Mouse (Mus musculus) liver, adult (tissue): ENCODE data around the gene Cd82.

Experiments
- GATA4 ChIP-seq: IDR thresholded peaks from 2 replicates; pipeline ENCODE4 v1.6.1; 2014; ENCODE audit warnings: mild to moderate bottlenecking, low read length; ENCODE audit not compliant: insufficient replicate concordance

Gene Cd82

DNA sequence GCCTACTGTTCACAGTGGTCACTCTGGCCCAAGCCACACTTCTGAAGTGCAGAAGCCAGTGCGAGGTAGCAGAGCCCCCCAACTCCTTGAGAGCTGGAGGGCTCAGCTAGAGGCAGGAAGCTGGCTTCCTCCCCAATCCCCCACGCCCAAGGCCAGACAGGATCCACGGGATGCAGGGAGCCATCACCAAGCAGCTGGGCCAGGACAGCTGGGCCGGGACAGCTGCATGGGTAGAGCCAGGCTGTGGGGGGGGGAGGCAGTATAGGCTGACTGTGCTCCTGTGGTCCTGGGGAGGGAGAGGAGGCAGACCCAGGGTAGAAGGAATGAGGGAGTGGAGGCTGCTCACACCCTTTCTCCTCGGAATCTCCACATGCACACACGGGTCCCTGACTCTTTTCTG lies 24.6 kb downstream of the Cd82 start:
- no peak for TF ChIP-seq GATA4

DNA sequence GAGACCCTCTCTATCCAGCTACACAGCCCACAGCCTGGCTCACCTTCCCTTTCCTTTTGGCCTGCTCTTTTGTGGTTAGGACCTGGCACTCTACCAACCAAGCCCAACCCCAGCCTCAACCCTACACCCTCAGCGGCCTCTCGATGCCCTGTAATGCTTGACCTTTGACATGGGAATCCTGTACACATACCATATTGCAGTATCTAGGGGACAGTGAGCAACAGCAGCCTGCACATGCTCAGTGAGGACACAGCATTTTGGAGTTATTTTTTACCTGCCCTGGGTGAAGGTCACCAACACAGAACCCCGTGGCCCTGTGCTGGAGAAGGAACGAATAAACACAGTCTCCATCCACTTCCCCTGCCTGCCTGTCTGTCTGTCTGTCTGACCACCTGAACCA lies 27.4 kb downstream of the Cd82 start:
- TF ChIP-seq GATA4: no peak

DNA sequence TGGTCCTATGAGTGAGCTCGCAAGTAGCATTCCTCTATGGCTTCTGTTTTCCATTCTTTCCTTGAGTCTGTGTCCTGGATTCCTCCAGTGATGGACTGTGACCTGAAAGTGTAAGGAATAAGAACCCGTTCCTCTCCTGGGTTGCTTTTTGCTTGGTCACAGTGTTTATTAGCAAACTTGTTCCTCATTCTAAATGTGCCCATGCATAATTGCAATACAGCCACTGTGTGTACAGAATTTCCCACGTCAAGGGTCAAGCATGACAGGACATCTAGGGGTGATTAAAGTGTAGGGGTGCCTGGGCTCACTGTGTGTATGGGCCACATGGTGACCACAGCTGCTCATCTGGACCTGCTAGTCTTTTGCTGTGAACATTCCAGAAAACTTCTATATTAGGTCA lies 28.0 kb downstream of the Cd82 start:
- TF ChIP-seq GATA4: no peak

DNA sequence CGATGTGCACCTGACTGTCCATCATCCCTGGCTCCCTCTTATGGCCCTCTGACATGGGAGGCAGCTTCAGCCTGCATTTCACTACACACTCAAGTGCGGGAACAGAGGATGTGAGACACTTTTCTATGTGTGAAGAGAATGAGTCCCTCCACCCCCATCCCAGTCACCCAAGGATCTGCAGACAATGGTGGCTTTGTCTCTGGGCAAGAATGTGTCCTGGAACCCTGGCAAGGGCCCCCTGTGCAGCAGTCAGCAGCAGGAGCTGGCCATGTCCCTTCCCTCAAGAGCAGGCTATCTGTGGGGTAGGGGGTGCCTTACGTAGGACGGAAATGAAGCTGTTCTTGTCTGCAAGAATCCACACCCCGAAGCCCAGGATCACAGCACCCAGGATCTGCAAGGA lies 29.4 kb downstream of the Cd82 start:
- TF ChIP-seq GATA4: no peak

DNA sequence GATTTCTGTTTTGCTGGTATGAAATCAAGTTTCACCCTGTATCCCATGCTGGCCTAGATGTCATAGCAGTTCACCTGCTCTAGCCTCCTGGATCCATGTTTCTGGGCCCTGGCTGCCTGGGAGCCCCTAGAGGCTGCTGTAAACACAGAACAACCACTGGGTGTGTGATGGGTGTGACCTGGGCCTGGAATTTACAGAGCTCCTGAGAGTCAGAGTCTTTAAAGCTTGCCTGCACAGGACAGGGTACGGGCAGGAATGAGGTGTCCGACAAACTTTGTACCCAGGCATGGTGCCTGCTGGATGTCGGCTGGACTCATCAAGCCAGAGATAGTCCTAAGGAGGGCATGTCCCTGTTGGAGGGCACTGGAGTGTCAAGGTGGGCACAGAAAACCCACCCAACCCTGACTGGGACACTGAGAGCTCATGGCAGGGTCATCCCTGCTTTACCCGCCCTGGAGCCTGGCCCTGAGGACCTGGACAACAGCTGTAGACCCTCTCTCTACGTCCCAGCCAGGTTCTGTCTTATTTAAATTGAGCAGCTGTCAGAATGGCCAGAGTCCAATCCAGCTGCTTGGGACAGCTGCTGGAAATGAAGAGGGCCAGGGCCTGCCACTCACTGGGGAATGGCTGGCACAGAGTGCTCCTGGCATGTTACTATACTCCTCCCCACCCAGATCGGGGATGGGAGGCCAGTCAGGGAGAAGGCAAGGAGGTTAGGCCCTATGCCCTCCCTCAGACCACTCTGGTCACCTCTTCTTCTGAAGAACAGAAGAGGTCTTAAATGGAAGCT lies 30.1 kb downstream of the Cd82 start:
- TF ChIP-seq GATA4: no peak

DNA sequence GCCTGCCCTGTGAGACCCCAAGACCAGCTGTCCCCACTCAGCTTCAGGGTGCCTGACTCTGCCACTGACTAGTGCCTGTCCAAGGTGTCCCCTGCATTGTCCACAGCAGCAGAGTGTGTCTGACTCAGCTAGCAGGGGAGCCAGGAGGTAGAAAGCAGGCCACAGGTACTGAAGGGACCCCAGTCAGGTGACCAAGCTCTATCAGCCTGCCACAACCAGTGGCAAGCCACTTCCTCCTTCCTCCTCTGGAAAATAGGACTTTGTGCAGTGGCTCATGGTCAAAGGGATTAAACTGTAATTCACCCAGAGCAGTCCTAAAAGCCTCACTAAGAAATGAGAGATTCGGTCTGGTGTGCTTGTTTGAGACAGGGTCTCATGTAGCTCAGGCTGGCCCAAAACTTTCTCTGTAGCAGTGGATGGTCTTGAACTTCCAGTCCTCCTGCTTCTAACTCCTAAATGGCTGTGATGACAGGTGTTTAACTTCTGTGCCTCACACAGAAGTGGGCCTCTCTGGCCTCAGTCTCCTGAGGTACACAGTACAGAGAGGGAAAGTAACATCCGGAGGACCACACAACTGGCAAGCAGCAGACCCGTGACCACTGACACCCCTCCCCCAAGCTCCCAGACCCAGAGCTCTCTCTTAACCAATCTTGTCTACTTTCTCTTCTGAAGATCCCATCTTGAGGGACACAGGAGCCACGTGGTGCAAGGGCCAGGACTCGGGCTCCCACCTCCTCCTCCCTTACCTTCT lies 31.2 kb downstream of the Cd82 start:
- TF ChIP-seq GATA4: no peak

DNA sequence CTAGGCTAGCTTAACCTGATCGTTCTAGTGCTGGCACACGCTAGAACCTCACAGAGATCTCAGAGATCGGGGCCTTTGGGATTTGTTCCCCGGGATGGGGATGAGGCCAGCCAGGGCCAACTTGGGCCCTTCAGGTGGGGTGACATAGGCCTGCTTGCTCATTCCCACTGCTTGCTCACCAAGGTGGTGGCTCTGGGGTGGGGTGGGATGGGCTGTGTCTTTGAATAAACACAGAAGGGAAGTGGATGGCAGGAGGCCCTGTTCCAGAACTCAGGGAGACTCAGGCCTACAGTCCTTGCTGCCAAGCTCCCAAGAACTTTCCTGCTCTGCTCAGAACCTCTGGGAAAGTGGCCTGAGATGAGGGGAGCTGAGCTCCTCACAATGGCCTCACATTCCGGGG lies 31.9 kb downstream of the Cd82 start:
- TF ChIP-seq GATA4: no peak

DNA sequence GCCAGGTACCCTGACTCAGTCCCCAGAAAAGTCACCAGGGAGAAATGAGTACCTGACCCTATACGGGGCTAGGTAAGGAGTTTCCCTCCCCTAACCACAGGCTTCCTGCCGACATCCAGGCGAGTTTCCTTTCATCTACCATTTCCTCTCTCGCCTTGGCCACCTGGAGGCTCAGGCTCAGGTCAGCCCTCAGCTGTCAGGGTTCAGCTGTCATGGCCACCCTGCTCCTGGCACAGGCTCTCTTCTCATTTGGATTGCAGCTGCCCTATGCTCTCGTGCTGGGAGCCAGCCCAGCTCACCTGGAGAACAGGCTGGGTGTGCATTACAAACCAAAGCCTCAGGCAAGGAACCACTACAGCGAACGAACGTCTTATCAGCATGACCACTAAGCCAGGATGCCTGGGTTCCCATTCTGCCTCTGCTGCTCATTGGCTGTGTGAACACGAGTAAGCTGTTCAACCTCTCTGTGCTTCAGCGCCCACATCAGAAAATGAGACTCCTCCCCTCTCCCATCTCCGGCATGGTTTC lies 34.9 kb downstream of the Cd82 start:
- no peak for TF ChIP-seq GATA4

DNA sequence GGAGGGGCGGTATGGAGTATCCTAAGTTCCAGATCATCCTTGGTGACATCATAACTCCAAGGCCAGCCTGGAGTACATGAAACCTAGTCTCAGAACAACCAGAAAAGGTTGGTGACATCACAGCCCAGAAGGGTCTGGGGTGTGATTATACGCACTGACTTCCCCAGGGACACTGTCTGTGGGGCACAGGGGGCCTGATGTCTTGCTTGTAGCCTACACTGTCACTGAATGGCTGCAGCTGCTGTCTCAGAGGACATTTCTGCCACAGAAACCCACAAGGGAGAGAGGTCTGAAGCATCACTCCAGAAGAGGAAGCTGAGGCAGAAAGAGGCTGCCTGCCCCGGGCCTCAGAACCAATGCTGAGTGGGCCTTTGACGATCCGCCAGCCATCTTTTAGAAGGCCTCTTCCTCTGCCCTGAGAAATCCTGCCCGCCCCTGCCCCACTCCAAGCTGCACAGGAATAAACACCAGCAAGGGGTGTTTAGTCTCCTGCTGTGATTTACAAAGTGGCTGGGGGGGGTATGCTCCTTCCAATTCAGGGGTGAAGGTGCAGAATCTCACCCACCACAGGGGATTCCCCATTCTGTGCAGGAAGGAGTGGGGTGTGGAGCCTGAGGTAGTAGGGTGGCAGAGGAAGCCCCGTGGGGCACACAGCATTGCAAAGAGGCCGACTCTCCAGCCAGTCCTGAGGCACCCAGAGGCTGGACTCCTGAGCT lies 35.8 kb downstream of the Cd82 start:
- no peak for TF ChIP-seq GATA4

DNA sequence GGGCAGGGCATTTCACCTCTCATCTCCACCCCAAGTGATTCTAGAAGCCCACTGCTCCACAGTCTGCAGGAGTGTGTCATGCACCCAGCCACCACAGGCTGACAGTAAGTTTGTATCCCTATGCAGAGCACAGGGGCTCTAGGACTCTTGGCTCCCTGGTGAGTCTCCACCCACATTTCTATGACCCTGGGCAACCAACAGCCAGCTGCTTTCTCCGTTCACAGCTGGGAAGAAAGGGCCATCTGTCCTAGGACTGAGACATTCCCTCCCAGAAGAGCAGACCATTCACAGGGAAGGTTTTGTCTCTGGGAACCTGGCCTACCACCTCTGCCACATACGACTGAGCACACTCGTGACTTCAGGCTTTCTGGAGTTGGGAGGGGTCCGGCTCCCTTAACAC lies 37.1 kb downstream of the Cd82 start:
- no peak for TF ChIP-seq GATA4

DNA sequence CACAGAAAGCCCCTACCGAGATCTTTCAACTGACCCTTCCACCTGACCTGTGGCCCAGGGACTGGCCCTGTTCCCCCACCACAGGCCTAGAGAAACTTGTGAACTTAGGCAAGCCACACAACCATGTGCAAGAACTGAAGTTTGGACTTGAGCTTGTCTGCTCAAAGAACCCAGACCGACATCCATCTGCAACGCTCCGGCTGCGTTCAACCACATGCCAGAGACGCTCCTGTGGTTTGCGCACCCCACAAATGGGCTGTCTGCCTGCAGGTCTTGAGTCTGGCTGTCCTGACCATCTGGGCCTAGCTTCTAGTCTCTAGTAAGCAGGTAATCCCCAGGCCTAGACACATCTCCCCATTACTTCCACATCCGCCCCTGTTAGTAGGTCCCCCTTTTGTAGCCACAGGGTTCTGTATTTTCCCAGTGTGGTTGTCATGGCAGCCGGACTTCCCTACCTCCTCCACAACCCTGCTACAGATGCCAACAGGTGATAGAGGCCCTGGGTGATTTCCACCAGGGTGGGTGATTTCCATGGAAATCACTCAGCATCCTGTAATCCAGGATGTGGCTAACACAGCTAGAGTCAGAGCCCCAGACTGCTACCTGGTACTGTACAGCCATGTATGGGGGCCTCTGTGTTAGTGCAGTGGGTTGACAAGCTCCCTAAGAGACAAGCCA lies 38.5 kb downstream of the Cd82 start:
- no peak for TF ChIP-seq GATA4

DNA sequence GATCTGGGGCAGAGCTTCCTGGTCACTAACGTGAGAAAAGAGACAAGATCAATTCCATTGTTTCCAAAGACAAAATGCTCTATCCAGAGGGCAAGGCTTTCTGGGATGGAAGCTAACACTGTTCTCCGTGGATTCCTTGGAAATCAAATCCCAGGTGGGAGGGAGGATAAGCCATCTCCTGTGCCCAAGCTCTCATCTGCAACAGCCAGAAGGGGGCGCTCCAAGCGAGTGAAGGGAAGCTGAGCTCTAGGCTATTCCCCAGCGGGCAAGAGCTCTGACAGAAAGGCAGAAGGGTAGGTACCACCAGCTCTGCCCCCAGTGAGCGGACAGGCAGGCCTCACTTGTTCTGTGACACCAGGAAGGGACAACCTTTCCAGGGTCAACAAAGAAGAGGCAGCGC lies 41.6 kb downstream of the Cd82 start:
- TF ChIP-seq GATA4: no peak

DNA sequence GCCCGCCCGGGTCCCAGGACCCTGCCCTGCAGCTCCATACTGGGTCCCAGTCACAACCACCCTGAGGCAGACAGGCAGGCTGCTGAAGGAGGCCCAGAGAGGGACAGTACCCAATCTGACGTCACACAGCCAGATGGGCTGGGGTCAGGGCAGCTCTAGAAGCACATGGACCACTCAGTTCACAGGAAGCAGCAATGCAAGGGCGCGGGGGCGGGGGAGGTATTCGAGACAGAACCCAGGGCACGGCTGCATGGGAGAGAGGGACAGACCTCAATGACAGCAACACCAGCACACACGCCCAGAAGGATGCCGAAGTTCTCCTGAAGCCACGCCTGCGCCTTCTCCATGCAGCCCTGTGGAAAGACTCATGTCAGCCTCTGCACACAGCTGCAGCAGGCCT lies 43.0 kb downstream of the Cd82 start:
- no peak for TF ChIP-seq GATA4

DNA sequence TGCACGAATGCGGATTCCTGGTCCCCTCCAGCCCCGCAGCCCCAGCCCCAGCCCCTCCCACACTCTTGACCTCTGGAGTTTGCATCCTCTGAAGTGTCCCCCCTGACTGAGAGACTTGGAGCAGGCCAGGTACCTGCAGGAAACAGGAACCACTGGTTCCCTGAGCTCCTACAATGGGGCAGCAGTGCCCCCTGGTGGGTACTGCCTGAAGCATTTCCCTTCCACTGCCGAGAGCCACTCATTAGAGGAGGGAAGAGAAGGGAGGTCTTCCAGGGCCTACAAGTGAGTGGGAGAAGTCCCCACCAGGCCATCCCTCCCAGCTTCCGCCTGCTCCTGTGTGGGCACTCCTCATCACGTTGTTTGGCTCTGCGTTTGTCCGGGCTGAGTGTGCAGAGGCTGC lies 44.5 kb downstream of the Cd82 start:
- no peak for TF ChIP-seq GATA4
